Mouse (Mus musculus): ENCODE data around the gene Fitm1. TPM values are rescaled to one million over a fixed set of nuclear protein-coding genes. Genes with fewer than 3 reads are reported as not detected.

Fitm1 gene
- 0.16 and 0.64 TPM in 2 replicates for polyA plus RNA-seq (2012; rRNA removed)

DNA sequence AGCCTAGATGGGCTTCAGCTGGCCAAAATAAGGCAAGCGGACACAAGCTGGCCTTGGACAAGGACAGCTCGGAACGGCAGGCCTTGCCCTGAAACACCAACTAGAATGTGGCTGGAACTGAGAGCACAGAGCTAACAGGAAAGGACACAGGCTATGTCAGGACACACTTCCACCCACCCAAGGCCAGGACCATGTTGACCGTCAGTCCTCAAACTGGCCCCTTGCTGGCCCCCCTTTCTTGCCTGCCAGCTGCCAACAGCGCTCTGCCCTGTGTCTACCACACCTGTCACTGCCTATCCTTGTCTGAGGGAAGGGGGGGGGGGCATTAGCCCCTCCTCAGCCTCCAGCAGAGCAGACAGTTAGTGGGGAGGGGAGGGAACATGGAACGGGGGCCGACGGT, at the start of gene Fitm1:
Gene Fitm1 (plus strand): TSS at position 316 of the 400 bp plus-strand sequence.

DNA sequence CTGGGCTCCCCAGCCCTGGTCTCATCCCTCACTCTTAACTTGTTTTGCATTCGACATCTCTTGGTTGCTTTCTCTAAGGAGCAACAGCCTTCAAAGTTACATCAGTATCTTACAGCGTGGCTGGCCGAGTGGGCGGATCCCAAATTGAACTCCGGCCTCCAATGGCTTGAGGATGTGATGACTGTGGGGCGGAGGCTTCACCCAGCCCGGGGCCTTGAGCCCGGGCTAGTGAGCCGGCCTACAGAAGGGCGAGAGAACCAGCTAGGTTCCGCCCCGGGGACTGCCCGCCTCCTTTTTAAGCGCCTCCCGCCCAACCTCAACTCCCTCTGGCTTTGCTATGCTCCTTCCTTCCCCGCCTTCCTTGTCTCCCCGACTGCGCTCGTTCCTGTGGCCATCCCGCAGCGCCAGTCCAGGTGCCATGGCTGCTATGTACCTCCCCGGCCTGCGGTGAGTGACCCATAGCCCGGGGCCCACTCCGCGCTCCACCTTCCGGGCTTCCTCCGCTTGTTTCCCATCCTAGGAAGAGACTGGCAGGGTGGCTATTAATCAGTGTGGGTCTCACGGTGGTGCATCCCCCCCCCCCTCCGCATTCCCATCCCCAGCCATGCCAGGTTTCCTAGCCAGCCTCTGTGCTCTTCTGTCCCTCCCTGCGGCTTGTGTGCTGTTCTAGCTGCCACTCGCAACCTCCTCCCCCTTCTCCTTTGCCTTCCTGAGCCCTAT, 35.2 kb upstream of the Fitm1 start, which contains the start of gene Pck2:
Gene Pck2 (plus strand): TSS at position 200 of the 720 bp plus-strand sequence.

DNA sequence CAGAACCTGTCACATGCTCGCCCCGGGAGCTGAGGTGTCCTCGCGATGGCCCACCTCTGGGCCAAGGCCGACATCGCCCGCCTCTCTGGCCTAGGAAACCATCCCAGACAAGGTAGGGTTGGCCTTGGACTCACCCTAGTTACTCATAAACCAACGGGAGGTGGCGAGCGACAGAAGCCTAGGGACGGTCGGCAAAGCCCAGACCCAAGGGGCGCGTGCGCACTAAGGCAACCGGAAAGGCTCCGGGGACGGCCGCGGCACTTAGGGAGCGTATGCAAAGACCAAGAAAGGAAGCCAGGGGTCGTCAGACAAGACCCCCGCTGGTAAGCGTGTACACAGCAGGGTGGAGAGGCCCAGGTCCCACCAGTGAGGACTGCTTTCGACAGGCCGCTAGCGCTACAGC, 15.6 kb upstream of the Fitm1 start, which contains the start of gene Dcaf11:
Gene Dcaf11 (plus strand): TSS at position 208 of the 403 bp plus-strand sequence.

DNA sequence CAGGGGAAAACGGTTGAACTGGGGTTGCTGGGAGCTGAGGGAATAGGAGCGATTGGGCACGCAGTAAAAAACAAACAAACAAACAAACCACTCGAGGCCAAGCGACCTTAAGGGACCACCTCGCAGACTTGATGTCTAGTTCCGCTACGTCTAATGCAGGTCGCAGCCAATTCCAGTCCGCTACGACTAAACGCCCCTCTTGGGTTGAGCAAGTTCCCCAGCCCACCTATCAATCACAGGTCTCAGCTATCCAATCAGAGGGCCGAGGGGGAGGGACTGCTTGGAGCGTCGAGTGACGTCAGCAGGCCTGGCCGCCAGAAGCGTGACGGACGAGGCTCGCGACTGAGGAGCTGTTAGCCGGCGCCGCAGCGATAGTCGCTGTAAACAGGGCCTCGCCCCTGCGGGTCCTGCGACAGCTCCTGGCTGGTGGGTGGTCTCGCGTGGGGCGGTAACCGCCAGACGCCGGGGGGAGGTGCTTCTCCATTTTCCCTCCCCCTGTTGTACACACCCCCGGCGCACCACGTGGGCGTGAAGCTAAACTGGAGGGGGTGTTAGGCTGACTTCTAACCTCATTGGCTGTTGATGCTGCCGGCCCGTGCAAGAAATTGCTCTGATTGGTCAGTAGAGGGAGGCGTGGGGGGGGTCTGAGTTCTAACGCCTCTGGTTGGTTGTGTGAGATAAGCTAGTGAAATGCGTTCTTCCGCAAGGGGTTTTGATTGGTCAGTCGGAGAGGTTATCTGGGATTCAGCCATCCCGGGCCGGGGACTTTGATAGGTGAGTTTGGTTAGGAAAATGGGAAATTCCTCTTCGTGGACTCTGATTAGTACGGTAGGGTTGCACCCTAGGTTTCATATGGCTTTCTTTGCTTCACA, 15.0 kb upstream of the Fitm1 start, which contains the start of gene A730061H03Rik:
Gene A730061H03Rik (minus strand): TSS at position 205 of the 872 bp plus-strand sequence.

DNA sequence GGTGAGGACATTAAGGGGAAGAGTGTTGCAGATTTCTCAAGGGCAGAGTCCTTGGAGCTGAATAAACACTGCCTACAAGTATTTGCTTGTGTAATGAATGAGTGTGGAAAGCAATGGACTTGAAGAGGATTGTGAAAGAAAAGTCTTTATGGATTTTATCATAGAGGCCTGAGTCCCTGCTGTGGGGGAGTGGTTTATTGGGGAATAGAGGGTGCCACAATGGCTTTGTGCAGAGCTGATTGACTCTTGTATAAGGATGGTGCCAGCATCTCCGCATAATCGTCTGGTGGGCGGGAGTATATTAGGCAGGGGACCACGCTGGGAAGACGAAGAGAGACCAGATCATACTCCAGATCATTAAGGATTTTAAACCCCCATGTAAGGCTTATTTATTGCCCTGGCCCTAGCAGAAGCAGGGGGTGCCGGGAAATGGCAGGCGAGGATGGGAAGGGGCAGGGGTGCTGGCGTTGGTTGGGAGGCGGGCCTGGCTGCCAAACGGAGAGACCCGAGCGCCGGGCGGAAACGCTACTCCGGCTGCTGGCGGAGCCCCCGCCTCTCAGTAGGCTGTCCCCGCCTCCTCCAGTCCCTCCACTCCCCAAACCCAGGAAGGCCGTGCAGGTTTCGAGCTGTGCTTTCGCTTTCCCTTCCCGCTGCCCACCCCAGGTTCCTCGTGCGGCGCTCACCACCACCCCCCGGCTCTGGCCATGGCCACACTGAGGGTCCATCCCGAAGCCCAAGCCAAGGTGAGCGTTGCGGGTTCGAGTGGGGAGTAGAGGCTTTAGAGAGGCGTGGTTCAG, 2.7 kb downstream of the Fitm1 start, which contains the start of gene Psme1:
Gene Psme1 (plus strand): TSS at position 253 of the 797 bp plus-strand sequence.

DNA sequence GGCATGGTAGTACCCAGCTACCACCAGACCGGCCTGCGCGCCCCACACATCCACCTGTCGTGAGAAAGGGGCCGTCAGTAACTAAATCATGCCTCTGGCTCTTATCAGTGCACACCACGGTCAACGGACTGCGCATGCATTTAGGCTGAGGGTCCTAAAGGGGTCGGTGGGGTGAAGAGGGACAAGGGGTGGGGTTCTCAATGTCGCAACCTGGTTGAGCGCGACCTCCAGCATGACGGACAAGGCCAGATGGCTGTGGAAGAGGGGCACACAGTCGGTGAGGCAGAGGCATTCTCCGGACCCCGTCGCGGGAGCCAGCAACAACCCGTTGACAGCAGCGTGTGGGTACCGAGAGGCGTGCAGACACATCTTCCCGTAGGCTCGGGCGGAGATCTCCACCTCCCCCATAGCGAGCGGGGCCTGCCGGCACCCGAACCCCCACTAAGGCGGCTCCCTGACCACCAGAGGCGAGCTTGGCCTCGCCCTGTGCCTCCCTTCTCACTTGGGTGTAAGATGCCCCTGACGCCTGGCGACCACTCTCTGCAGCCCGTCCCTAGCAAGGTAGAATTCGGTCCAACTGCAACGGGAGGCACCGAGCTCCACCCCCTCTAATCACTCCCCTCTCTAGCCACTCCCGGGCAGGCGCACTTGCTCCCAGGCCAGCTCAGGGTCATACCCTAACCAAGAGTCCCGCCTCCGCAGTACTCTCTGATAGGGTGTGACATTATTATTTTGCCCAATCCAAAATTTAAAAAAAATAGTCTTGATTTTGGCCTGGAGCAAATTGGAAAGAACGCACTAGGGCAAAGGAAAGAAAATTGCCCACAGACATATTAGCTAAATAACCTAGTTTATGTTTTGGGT, 9.5 kb downstream of the Fitm1 start, which contains the start of gene Emc9:
Gene Emc9 (minus strand): TSS at position 601 of the 864 bp plus-strand sequence.

DNA sequence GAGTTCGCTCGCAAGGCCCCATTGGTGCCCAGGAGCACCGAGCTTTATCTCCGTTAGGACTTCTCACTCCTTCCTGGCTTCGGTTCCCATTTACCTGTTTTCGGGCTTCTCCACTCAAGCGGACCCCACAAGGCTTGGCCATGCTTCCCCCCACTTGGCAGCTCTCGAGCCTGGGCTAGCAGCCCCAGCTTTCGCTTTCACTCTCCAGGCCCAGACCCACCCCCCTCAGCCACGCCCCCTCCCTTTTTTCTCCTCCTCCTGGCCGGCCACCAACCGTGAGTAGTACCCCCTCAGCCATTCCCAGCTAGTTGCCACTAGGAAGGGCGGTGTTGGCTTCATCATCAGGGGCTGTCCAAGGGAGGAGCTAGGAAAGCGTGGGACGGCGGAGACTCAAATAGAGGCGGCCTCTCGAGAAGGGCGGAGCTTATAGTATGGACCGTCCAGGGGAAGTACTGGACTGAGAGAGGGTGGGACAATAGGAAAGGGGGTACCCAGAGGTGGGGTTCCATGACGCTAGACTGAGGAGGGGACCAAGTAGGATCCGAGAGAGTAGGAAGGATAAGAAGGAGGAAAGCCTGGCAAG, 15.4 kb downstream of the Fitm1 start, which contains the start of gene Psme2:
Gene Psme2 (minus strand): TSS at position 366 of the 583 bp plus-strand sequence.

DNA sequence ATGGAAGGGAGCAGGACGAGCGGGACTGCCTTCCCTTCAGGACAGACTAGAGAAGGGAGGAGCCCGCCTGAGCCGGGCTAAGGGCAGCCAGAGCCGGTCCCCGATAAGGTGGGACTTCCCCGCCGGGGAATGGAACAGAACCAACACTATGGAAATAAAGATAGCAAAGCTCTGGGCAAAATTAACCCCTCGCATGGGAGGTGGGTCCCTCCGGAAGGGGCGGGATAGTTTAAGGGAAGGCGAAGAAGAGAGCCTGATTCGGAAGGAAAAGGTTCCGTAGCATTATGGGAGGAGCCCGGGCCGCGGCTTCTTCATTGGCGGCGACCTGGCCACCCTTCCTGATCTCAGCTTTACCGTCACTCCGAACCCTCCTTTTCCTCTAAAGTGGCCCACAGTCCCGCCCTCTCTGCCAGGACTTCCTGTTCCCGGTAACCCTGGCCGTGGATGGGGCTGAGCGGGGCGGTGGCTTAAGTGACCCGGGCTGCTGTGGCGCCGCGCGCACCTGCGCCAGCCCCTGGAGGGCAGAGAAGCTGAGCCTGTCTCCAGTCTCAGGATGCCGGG, 16.0 kb downstream of the Fitm1 start, which contains the start of gene Rnf31:
Gene Rnf31 (plus strand): TSS at position 378 of the 561 bp plus-strand sequence.

DNA sequence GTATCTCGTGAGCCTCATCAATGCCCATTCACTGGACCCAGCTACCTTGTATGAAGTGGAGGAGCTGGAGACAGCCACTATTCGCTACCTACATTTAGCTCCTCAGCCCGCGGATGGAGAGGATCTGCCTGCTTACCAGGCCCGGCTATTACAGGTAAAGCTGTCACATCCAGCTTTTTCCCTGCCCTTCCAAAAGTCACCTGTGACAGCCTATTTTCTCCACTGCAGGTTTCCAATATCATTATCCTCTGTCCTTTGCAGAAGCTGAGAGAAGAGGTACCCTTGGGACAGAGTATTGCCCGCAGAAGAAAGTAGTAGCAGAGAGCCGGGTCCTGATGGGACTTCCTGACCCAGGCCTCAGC, 27.8 kb downstream of the Fitm1 start, which contains the start of gene Irf9:
Gene Irf9 (plus strand): TSS at position 301 of the 362 bp plus-strand sequence.

DNA sequence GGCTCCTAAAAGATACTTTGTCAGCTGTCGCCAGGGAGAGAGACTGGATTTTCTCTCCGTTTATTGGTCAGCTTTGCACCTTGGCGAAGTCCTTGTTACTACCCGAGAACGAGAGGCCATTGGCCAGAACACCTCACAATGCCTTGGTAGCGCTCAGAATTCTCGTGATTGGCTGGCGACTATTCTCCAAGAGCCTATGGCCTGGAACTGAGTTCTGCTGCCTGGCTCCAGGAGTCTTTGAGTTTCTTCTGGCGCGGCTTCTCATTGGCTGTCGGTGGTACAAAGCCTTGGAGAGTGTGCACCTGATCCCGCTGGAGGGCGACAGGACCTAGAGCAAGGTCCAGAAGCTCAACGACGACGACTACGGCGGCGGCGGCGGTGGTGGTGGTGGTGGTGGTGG, 42.4 kb downstream of the Fitm1 start, which contains the start of gene Rec8:
Gene Rec8 (plus strand): TSS at position 216 of the 400 bp plus-strand sequence.

Other genes with a start within 250 kb of the Fitm1 start
- gene Dhrs4, start 96.9 kb upstream of the Fitm1 start, polyA plus RNA-seq (2012; rRNA removed), result 37.1 and 41.5 TPM in 2 replicates
- 2.1 and 5.1 TPM in 2 replicates for gene Carmil3, start 85.0 kb upstream of the Fitm1 start, polyA plus RNA-seq (2012; rRNA removed)
- 0.24 and 0.66 TPM in 2 replicates for gene Cpne6, start 65.2 kb upstream of the Fitm1 start, polyA plus RNA-seq (2012; rRNA removed)
- not detected in 2 replicates for gene Nrl, start 50.6 kb upstream of the Fitm1 start, polyA plus RNA-seq (2012; rRNA removed)
- 45.8 and 47.0 TPM in 2 replicates for gene Pck2, start 35.4 kb upstream of the Fitm1 start, polyA plus RNA-seq (2012; rRNA removed)
- gene Dcaf11, start 15.6 kb upstream of the Fitm1 start, polyA plus RNA-seq (2012; rRNA removed), result 132 and 151 TPM in 2 replicates
- gene A730061H03Rik, start 15.2 kb upstream of the Fitm1 start, polyA plus RNA-seq (2012; rRNA removed), result 0.83 TPM in 1 of 2 replicates, not detected in the other
- 60.5 and 62.2 TPM in 2 replicates for gene Psme1, start 2.5 kb downstream of the Fitm1 start, polyA plus RNA-seq (2012; rRNA removed)
- 14.9 and 15.9 TPM in 2 replicates for gene Emc9, start 9.7 kb downstream of the Fitm1 start, polyA plus RNA-seq (2012; rRNA removed)
- gene Psme2, start 15.5 kb downstream of the Fitm1 start, polyA plus RNA-seq (2012; rRNA removed), result 67.0 and 77.2 TPM in 2 replicates
- 42.8 and 44.3 TPM in 2 replicates for gene Rnf31, start 16.1 kb downstream of the Fitm1 start, polyA plus RNA-seq (2012; rRNA removed)
- 50.4 and 62.3 TPM in 2 replicates for gene Irf9, start 28.0 kb downstream of the Fitm1 start, polyA plus RNA-seq (2012; rRNA removed)
- 0.84 and 4.8 TPM in 2 replicates for gene Rec8, start 42.4 kb downstream of the Fitm1 start, polyA plus RNA-seq (2012; rRNA removed)
- gene Ipo4, start 60.3 kb downstream of the Fitm1 start, polyA plus RNA-seq (2012; rRNA removed), result 57.2 and 66.6 TPM in 2 replicates
- 8.0 and 15.1 TPM in 2 replicates for gene Gm49378, start 62.3 kb downstream of the Fitm1 start, polyA plus RNA-seq (2012; rRNA removed)
- gene Tm9sf1, start 68.2 kb downstream of the Fitm1 start, polyA plus RNA-seq (2012; rRNA removed), result 125 and 156 TPM in 2 replicates
- 3.1 and 3.2 TPM in 2 replicates for gene Tssk4, start 74.6 kb downstream of the Fitm1 start, polyA plus RNA-seq (2012; rRNA removed)
- gene Mdp1, start 84.9 kb downstream of the Fitm1 start, polyA plus RNA-seq (2012; rRNA removed), result 31.8 and 34.4 TPM in 2 replicates
- 9.8 and 10.0 TPM in 2 replicates for gene Gmpr2, start 96.3 kb downstream of the Fitm1 start, polyA plus RNA-seq (2012; rRNA removed)
- gene Nedd8, start 96.5 kb downstream of the Fitm1 start, polyA plus RNA-seq (2012; rRNA removed), result 171 and 229 TPM in 2 replicates
- gene Tinf2, start 106.2 kb downstream of the Fitm1 start, polyA plus RNA-seq (2012; rRNA removed), result 9.6 and 11.9 TPM in 2 replicates
- 0.56 and 0.90 TPM in 2 replicates for gene Tgm1, start 138.3 kb downstream of the Fitm1 start, polyA plus RNA-seq (2012; rRNA removed)
- 46.1 and 50.9 TPM in 2 replicates for gene Rabggta, start 146.6 kb downstream of the Fitm1 start, polyA plus RNA-seq (2012; rRNA removed)
- 60.1 and 67.8 TPM in 2 replicates for gene Dhrs1, start 170.1 kb downstream of the Fitm1 start, polyA plus RNA-seq (2012; rRNA removed)
- 10.2 and 12.2 TPM in 2 replicates for gene Nop9, start 170.1 kb downstream of the Fitm1 start, polyA plus RNA-seq (2012; rRNA removed)
- gene Cideb, start 182.8 kb downstream of the Fitm1 start, polyA plus RNA-seq (2012; rRNA removed), result 78.1 and 83.2 TPM in 2 replicates
- gene Ltb4r2, start 185.8 kb downstream of the Fitm1 start, polyA plus RNA-seq (2012; rRNA removed), result 1.9 and 2.0 TPM in 2 replicates
- gene Ltb4r1, start 190.3 kb downstream of the Fitm1 start, polyA plus RNA-seq (2012; rRNA removed), result 1.5 and 2.1 TPM in 2 replicates
- gene Adcy4, start 208.5 kb downstream of the Fitm1 start, polyA plus RNA-seq (2012; rRNA removed), result 7.3 and 12.7 TPM in 2 replicates
- gene Ripk3, start 213.2 kb downstream of the Fitm1 start, polyA plus RNA-seq (2012; rRNA removed), result 29.1 and 36.1 TPM in 2 replicates
- gene Nfatc4, start 247.5 kb downstream of the Fitm1 start, polyA plus RNA-seq (2012; rRNA removed), result 20.1 and 23.7 TPM in 2 replicates